Mouse (Mus musculus): ENCODE data around the gene Tmem269.

The Tmem269 gene

DNA sequence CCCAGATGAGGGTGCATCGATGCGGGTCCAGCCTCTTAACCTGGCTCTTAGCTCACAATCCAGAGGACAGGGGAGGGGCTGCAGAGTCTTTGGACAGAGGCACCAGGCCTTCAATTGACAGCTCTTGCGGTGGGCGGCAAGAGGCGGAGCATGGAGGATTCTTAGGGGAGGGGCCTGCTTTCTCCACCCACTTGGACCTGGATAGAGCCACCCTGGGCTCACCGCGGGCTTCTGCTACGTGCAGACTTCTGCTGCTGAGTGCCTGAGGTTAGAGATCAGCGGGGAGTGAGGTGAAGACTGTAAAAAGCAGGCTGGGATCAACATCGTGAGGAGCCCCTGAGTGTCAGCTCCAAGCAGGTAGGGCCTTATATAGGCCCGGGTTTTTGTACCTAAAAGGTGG, at the start of gene Tmem269:
Gene Tmem269 (minus strand): TSS at position 49 of the 400 bp plus-strand sequence.
- no peak for DNase-seq

DNA sequence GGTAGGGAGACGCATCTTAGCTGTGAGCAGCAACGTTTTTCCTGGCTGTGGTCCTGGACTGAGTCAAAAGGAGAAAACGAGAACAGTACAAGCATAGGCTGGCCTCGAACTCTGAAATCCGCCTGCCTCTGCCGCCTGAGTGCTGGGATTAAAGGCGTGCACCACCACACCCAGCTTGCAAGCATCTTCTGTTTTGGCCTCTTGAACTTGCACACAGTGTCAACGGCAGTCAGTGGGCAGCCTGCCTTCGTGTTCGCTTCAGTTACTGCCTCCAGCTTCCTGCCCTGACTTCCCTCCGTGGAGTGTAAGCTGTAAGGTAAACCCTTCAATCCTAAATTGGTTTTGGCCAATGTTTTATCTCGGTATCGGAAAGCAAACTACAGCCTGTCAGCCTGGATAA, 48.6 kb upstream of the Tmem269 start:
- no peak for DNase-seq

GRCm38 (mm10) chr4:119263459-119263858, 45.4 kb upstream of the Tmem269 start:
- DNase-seq = no peak

DNA sequence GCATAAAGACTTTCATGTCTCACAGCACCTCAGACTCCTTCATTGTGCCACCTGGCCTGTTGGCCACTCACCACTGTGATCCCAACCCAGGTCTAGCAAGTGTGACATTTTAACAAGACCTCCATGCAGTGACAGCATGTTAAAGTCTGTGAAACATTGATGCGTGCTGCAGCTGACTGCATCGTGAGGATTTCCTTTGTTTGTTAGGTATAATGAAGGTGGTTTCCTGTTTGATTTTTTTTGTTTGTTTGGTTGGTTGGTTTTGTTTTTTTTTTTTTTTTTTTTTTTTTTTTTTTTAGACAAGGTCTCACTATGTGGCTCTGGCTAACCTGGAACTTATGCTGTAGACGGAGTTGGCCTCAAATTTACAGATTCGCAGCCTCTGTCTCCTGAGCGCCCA, 44.5 kb upstream of the Tmem269 start:
- DNase-seq = no peak

GRCm38 (mm10) chr4:119261087-119261713, 43.2 kb upstream of the Tmem269 start:
- no peak for DNase-seq

- no peak for DNase-seq
These were observed 41.6 kb upstream of the Tmem269 start for GRCm38 (mm10) chr4:119259344-119260254.

- no peak for DNase-seq
These were observed 39.1 kb upstream of the Tmem269 start for GRCm38 (mm10) chr4:119257083-119257482.

DNA sequence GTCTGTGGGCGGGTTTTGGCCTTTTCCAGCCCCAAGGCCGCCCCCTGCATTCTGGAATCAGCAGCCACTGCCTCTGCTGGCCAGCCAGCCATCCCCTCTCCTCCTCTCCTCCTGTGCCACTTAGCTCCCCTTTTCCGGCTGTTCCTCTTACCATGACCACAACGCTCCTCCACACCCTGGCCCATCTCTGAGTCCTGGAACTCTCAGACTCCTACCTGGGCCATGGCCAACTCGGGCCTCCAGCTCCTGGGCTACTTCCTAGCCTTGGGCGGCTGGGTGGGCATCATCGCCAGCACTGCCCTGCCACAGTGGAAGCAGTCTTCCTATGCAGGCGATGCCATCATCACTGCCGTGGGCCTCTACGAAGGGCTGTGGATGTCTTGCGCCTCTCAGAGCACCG, 37.3 kb upstream of the Tmem269 start, which contains the start of gene Cldn19:
Gene Cldn19 (plus strand): TSS at position 64 of the 400 bp plus-strand sequence.
- no peak for DNase-seq

GRCm38 (mm10) chr4:119254012-119254618, 36.1 kb upstream of the Tmem269 start:
- no peak for DNase-seq

DNA sequence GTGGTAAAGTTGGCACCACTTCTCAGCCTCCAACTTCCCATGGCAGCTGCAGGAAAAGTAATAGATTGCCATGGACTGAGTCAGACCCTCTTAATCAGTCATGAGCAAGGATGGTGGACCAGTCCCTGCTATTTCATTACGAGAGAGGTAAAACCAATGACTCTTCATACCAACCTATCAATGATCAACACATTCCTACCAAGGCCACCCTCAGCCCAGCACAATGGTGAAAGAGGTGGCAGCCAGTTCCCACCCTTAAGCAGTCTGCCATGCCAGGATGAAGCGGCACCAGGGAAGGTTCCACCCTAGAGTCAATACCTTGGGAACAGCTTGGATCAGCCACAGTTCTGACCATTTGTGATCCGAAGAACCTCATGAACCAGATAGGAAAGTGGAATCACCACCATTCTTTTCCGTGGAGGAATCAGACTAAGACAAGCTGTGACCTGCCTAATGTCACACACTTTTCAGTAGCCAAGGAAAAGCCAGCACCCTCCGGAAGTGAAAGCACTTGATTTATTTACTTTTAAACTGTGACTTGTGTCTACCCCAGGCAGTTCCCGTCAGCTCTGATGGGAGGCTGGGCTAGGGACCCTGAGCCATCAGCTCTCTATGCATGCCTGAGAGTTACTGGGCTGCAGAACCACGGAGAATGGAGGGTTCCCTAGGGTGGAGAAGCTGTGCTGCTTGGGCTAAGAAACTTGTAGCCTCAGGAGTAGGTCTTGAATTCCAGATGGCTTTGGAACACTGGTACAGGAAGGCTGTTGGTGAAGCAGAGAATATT, 34.2 kb upstream of the Tmem269 start:
- DNase-seq = no peak

DNA sequence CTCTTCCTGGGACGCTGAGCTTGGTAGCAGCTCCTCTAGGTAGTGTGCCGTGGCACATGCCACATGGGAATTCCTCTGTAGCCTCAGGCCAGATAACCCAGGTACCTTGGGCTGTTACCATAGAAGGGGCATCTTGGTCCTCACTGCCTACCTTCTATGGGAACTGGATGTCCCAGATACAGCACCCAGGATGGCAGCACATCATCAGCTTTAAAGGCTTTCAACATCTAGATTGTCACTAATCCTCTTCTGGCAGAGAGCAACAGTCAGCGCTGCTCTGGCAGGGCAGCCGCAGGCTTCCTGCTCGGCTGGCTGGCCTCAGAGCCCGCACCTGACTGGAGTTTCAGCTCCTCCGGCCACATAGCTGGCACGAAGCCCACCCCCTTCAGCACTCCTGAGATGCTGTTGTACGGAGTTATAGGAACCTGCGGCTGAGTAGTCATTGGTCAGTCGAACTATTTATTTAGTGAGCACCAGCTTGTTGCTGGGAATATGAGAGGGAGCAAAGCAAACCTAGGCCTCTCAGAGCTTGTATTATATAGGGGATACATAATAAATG, 30.5 kb upstream of the Tmem269 start:
- DNase-seq = peak; percentile 55

GRCm38 (mm10) chr4:119247462-119248235, 29.6 kb upstream of the Tmem269 start:
- peak; percentile 90 for DNase-seq

GRCm38 (mm10) chr4:119246688-119247225, 28.7 kb upstream of the Tmem269 start:
- no peak for DNase-seq

- DNase-seq = no peak
These were observed 27.9 kb upstream of the Tmem269 start for GRCm38 (mm10) chr4:119245961-119246360.

DNA sequence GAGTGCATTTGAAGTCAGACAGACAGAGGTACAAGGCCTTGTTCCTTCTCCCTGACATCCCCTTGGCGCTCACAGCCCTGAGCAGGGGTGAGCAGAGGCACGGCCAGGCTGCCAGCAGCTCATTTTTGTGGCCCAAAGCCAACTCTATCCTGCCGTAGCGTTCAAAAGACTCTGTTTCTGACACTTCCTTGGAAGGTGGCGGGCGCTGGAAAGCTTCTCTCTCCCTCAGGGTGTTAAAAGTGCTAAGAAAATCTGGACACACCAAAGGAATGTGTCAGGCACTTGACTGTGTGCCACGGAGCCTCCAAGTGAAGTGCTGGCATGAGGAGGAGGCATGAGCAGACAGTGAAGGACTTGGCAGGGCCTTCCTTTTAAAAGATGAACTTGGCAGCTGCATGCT, 27.5 kb upstream of the Tmem269 start:
- DNase-seq = peak; percentile 58

GRCm38 (mm10) chr4:119244468-119245240, 26.6 kb upstream of the Tmem269 start:
- DNase-seq = no peak

- no peak for DNase-seq
These were observed 24.6 kb upstream of the Tmem269 start for GRCm38 (mm10) chr4:119242571-119242970.

DNA sequence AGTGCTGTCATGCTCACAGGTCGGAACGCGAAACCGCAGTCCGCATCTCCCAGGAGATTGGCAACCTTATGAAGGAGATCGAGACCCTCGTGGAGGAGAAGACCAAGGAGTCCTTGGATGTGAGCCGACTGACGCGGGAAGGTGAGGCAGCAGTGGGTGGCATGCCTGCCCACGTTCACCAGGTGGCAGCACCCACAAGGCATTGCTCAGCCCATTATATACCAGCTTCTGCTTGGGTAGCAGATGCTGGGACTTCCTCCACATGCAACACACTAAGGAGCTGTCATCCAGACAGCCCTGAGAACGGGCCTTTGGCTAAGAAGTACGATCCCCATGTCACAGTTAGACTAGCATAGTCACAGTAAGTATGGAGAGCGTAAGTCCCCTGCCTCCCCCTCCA, 23.6 kb upstream of the Tmem269 start:
- peak; percentile 49 for DNase-seq

DNA sequence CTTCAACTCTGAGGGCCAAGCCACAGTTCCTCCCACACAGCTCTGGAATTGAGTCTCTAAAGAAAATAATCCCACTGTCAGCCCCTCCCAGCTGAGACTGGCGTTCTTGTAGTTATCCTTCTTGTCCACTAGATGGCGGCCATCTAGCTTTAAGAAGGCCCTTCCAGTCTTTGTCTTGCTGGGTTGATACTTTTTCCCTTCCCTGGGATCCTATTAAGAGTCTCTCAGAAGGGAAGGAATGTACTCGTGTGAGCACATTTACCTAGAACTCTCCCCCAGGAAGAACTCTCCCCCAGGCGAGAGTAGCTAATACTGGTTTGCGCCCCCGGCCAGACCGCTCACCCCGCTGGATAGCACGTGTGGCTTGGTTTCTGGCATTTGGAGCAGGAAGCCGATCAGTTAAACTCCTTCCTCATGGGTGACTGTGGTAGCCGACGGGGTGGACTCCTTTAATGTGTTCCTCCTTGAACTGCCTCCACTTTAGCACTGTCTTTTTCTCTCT, 21.2 kb upstream of the Tmem269 start:
- peak; percentile 70 for DNase-seq

- DNase-seq = no peak
These were observed 20.6 kb upstream of the Tmem269 start for GRCm38 (mm10) chr4:119238661-119239060.

Data from lung, postnatal 10 days (tissue).